Mouse (Mus musculus): ENCODE results near the gene Yif1b.

Gene Yif1b

GRCm38 (mm10) chr7:29280801-29281200 lies 42.7 kb downstream of the Yif1b start:
- no peak for DNase-seq (ENCODE audit: low read depth in 2 of 2, low spot score in 2 of 2)

- DNase-seq (ENCODE audit: low read depth in 2 of 2, low spot score in 2 of 2) = peak; percentile 45 to 58
These were observed 43.3 kb downstream of the Yif1b start, which contains the start of gene Spint2 for GRCm38 (mm10) chr7:29281201-29282073. Spint2 (minus strand) TSS chr7:29281912.

DNA sequence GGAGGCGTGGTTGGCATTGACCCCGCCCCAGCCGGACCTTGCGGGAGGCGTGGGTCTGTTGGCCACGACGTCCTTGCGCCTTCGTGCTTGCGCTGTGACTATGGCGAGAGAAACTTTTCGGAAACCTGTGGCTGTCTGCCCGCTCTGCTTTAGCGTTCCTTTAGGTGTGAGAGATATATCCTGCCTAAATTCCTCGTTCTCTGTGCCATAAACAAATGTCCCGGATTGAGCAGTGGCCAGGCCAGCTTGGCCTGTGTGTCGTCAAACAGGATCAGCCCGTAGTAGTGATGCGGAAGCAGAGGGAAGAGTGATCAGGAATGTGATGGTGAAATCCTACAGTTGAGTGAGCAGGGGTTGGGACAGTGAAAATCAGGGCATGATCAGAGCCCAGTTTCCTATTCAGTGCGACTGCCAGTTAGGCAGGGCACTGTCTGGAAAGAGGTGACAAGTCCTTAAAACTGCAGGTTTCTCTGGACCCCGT lies 44.0 kb downstream of the Yif1b start:
- no peak for DNase-seq (ENCODE audit: low read depth in 2 of 2, low spot score in 2 of 2)

DNA sequence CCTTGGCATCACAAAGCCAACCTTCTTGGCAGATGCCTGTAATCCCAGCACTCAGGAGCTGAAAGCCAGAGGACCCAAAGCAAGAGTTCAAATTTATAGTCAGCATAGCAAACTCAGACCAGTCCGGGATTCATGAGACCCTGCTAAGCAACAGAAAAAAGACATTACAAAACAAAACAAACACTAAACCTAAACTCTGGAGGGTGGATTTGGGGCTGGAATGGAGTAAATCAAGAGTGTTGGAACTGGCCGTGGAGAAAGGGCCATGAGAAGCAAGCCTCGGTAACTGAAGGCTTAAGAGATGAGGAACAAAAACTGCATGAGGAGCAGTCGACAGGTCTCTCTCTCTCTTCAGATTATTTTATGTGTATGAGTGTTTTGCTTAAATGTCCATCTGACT lies 45.7 kb downstream of the Yif1b start:
- no peak for DNase-seq (ENCODE audit: low read depth in 2 of 2, low spot score in 2 of 2)

- DNase-seq (ENCODE audit: low read depth in 2 of 2, low spot score in 2 of 2) = no peak
These were observed 46.4 kb downstream of the Yif1b start for GRCm38 (mm10) chr7:29284523-29284922.

- no peak for DNase-seq (ENCODE audit: low read depth in 2 of 2, low spot score in 2 of 2)
These were observed 49.4 kb downstream of the Yif1b start for GRCm38 (mm10) chr7:29287481-29287880.

DNA sequence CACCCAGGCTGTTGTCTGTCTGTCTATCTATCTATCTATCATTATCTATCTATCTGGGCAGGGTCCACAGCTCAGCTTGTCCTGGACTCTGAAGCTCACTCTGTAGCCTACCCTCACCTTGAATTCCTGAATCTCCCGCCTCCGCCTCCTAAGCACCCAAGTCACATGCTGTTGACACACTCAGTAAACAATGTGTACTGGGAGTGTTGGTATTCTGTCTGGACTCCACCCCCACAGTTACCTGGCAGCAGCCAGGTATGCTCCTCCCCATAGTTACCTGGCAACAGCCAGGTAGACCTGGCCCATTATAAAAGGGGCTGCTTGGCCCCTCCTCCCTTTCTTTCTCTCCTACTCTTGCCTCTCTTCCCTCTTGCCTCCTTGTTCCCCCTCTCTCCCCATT lies 50.0 kb downstream of the Yif1b start:
- no peak for DNase-seq (ENCODE audit: low read depth in 2 of 2, low spot score in 2 of 2)

GRCm38 (mm10) chr7:29288942-29289638 lies 51.0 kb downstream of the Yif1b start, which contains the start of gene Ppp1r14a:
Ppp1r14a (plus strand) TSS chr7:29289308.
- peak; percentile 55 to 69 for DNase-seq (ENCODE audit: low read depth in 2 of 2, low spot score in 2 of 2)

- no peak for DNase-seq (ENCODE audit: low read depth in 2 of 2, low spot score in 2 of 2)
These were observed 51.7 kb downstream of the Yif1b start for GRCm38 (mm10) chr7:29289856-29290255.

DNA sequence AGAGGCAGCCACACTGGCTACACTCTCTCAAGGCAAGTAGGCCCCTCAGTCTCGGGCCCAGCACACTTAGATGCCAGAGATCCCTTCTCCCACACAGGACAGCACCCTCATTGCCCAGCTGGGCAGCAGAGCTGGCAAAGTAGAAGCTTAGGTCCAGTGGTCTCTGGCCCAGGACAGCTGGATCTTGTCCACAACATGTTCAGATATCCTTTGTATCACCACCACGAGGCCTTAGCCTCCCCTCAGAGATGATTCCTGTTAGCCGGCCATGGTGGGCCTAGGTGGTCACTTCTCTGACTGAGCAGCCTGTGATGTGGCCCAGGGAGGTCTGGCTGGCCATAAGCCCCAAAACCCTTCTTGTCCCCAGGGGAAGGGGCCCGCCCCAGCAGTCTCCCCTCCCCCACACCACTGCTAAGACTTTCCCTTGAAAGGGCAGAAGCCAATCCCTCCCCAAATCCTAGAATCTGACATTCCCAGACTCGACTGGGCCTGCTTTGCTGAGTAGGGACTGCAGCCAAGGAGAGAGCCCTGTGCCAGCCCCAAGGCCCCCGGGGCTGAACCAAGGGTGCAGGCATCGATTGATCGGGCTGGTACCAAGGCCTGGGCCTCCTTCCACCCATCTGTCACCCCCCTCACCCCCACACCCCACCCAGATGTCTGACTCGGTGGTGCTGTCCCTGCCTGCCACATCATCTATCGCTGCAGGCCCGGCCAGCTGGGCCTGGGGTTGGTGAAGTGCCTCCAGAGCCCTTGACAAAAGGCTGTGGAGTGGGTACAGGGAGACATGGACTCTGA lies 52.8 kb downstream of the Yif1b start:
- no peak for DNase-seq (ENCODE audit: low read depth in 2 of 2, low spot score in 2 of 2)

DNA sequence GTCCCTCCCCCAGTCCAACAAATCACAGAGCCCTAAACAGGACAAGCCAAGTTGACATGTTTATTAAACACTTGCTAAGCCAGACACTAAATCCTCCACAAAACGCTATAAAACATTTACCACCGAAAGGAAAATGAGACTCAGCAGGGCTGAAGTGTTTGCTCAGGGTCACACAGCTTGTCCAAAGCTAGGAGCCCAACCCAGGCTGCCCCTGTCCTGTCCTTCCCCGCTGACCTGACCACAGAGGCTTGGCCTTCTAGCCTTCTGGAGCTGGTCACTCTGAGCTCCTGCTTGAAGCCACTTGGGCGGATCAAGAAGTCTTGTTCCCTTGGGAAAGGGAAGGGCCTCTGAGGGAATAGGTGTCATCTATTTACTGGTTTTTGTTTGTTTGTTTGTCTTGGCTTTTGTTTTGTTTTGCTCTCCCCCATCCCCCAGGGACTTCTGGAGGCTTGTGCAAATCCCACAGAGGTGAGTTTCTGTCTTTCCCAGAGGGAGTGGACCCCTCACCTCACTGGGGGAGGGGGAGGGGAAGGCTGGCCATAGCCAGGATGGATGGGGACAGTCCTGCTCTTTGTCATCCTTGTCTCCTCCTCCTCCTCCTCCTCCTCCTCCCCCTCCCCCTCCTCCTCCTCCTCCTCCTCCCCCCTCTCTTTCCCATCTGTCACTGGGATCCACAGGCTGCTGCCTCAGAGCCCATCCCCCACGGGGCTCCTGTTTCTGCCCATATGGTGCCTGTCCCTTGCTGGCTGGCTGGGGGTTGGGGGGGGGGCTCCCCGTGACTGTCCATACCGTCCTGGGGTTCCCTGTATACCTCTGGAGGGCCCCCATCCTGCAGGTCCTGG lies 53.7 kb downstream of the Yif1b start:
- no peak for DNase-seq (ENCODE audit: low read depth in 2 of 2, low spot score in 2 of 2)

GRCm38 (mm10) chr7:29292458-29293098 lies 54.4 kb downstream of the Yif1b start:
- no peak for DNase-seq (ENCODE audit: low read depth in 2 of 2, low spot score in 2 of 2)

GRCm38 (mm10) chr7:29293131-29294065 lies 55.3 kb downstream of the Yif1b start:
- no peak for DNase-seq (ENCODE audit: low read depth in 2 of 2, low spot score in 2 of 2)

- DNase-seq (ENCODE audit: low read depth in 2 of 2, low spot score in 2 of 2) = no peak
These were observed 56.1 kb downstream of the Yif1b start for GRCm38 (mm10) chr7:29294111-29294761.

DNA sequence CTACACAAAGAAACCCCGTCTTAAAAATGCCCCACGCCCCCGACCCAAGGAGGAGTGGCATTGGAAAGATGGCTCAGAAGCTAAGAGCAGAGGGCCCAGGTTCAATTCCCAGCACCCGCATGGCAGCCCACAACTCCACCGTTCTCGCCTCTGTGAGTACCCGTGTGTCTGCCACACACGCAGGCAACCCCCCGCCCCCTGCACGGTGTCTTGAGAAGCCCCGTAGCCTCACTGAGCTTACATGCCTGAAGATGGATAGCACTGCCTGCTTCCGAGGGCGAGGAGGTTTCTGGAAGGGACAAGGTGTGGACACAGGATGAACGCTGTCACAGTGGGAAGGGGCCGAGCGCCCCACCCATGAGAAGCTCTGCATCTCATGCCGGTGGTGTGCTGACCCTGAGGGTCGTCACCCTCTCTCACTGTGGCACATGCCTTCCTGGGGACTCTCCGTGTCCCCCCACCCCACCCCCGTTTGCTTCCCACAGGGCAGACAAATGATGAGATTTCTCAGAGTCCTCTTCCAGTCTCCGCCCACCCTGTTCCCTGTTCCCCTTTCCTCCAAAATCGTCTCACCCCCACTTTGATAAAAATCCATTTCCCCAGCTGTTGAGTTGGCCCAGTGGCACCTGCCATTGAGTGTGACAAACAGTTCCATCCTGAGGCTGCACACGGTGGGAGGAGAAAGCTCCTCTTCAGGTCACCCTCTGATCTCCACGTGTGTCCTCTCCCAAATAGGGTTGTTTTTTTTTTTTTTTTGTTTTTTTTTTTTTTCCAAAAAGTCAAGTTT lies 57.9 kb downstream of the Yif1b start:
- DNase-seq (ENCODE audit: low read depth in 2 of 2, low spot score in 2 of 2) = no peak

DNA sequence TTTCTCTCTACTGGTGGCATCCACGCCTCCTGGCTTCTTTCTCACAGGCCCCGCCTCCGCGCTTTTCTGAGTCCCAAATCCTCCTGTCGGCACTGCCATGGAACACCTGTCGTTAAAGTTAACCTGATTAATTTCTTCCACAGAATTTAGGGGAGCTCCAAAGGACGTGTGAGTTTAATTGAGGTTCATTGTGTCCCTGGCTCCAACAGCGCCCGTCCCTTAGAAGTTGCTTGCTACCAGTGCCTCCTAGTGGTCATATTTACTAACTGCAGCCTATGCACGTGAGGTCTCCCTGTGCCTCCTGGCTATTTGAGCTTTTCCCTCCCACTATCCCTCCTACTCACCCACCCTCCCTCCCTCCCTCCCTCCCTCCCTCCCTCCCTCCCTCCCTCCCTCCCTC lies 58.9 kb downstream of the Yif1b start:
- peak; percentile 34 to 59 for DNase-seq (ENCODE audit: low read depth in 2 of 2, low spot score in 2 of 2)

Measured in CD8-positive naive resting alpha-beta T cell, adult 2 months (primary cell).